Mouse (Mus musculus): Measurements from ENCODE around the gene Ccdc125. TPM values are rescaled to one million over a fixed set of nuclear protein-coding genes. Genes with fewer than 3 reads are reported as not detected.

Ccdc125 gene
- polyA plus RNA-seq, 1 experiment from 2014 or later = 4.4 TPM

GRCm38 (mm10) chr13:100658091-100658490, 11.4 kb upstream of the Ccdc125 start:
- H3K4me2 ChIP-seq = no peak overlapping the region
- H3K27ac ChIP-seq (ENCODE audit: low read depth, low read length) = no peak overlapping the region
- no peaks in the 10 kb centered on the region; the same call in 1 of the 2 replicates for H3K4me1 ChIP-seq (ENCODE audit: control insufficient read depth, insufficient read depth, low read length)
- H3K9ac ChIP-seq (ENCODE audit: low read depth, low read length) = no peak overlapping the region
- 87% methylated on average over 5 of the region's 5 CpGs for WGBS (ENCODE audit: insufficient replicate concordance)
- no peaks in the 10 kb centered on the region for H3K9me3 ChIP-seq (replicated peaks; ENCODE audit: control insufficient read depth, low read length)
- ATAC-seq (replicated peaks; ENCODE audit: insufficient number of reproducible peaks, low FRiP score, low TSS enrichment) = no peak
- no peaks in the 10 kb centered on the region for H3K27me3 ChIP-seq (ENCODE audit: control insufficient read depth, insufficient read depth, low read length)
- H3K4me3 ChIP-seq (ENCODE audit: low read depth, low read length) = no peak overlapping the region
- no peaks in the 10 kb centered on the region for H3K36me3 ChIP-seq (ENCODE audit: control insufficient read depth, insufficient read depth, low read length)

GRCm38 (mm10) chr13:100659864-100660456, 9.6 kb upstream of the Ccdc125 start:
- H3K4me3 ChIP-seq (ENCODE audit: low read depth, low read length) = no peak overlapping the region
- H3K9ac ChIP-seq (ENCODE audit: low read depth, low read length) = no peak overlapping the region
- peaks cover 3% of the 10 kb centered on the region; the same call in 1 of the 2 replicates for H3K36me3 ChIP-seq (ENCODE audit: control insufficient read depth, insufficient read depth, low read length)
- no peak overlapping the region for H3K4me2 ChIP-seq
- H3K27me3 ChIP-seq (ENCODE audit: control insufficient read depth, insufficient read depth, low read length) = no peaks in the 10 kb centered on the region
- no peaks in the 10 kb centered on the region for H3K9me3 ChIP-seq (replicated peaks; ENCODE audit: control insufficient read depth, low read length)
- no peaks in the 10 kb centered on the region; the same call in 1 of the 2 replicates for H3K4me1 ChIP-seq (ENCODE audit: control insufficient read depth, insufficient read depth, low read length)
- WGBS (ENCODE audit: insufficient replicate concordance) = 40% methylated on average over 4 of the region's 4 CpGs
- H3K27ac ChIP-seq (ENCODE audit: low read depth, low read length) = no peak overlapping the region
- no peak for ATAC-seq (replicated peaks; ENCODE audit: insufficient number of reproducible peaks, low FRiP score, low TSS enrichment)

- H3K4me1 ChIP-seq (ENCODE audit: control insufficient read depth, insufficient read depth, low read length) = no peaks in the 10 kb centered on the region
- H3K27me3 ChIP-seq (ENCODE audit: control insufficient read depth, insufficient read depth, low read length) = no peaks in the 10 kb centered on the region
- peak overlapping the region; percentile 83 for H3K4me2 ChIP-seq
- no peaks in the 10 kb centered on the region for H3K9me3 ChIP-seq (replicated peaks; ENCODE audit: control insufficient read depth, low read length)
- peak overlapping the region; percentile 76 for H3K4me3 ChIP-seq (ENCODE audit: low read depth, low read length)
- H3K27ac ChIP-seq (ENCODE audit: low read depth, low read length) = 0 out of 2 replicates have a peak overlapping the region, but pooled peaks have one; percentile 57
- ATAC-seq (replicated peaks; ENCODE audit: insufficient number of reproducible peaks, low FRiP score, low TSS enrichment) = no peak
- peak overlapping the region; percentile 91 for H3K9ac ChIP-seq (ENCODE audit: low read depth, low read length)
- peaks cover 3% of the 10 kb centered on the region; the same call in 1 of the 2 replicates for H3K36me3 ChIP-seq (ENCODE audit: control insufficient read depth, insufficient read depth, low read length)
- WGBS (ENCODE audit: insufficient replicate concordance) = 42% methylated on average over 9 of the region's 9 CpGs
Observed at GRCm38 (mm10) chr13:100670181-100670741, 744 bp downstream of the Ccdc125 start.

- no peak for ATAC-seq (replicated peaks; ENCODE audit: insufficient number of reproducible peaks, low FRiP score, low TSS enrichment)
- no peak overlapping the region for H3K27ac ChIP-seq (ENCODE audit: low read depth, low read length)
- no peaks in the 10 kb centered on the region for H3K27me3 ChIP-seq (ENCODE audit: control insufficient read depth, insufficient read depth, low read length)
- 78% methylated on average over 15 of the region's 15 CpGs for WGBS (ENCODE audit: insufficient replicate concordance)
- no peaks in the 10 kb centered on the region for H3K9me3 ChIP-seq (replicated peaks; ENCODE audit: control insufficient read depth, low read length)
- H3K9ac ChIP-seq (ENCODE audit: low read depth, low read length) = no peak overlapping the region
- H3K4me1 ChIP-seq (ENCODE audit: control insufficient read depth, insufficient read depth, low read length) = no peaks in the 10 kb centered on the region
- H3K36me3 ChIP-seq (ENCODE audit: control insufficient read depth, insufficient read depth, low read length) = no peaks in the 10 kb centered on the region
- no peak overlapping the region for H3K4me2 ChIP-seq
- no peak overlapping the region for H3K4me3 ChIP-seq (ENCODE audit: low read depth, low read length)
Observed at GRCm38 (mm10) chr13:100675936-100676635, 6.6 kb downstream of the Ccdc125 start.

GRCm38 (mm10) chr13:100681615-100682014, 12.1 kb downstream of the Ccdc125 start:
- no peaks in the 10 kb centered on the region for H3K36me3 ChIP-seq (ENCODE audit: control insufficient read depth, insufficient read depth, low read length)
- H3K9me3 ChIP-seq (replicated peaks; ENCODE audit: control insufficient read depth, low read length) = no peaks in the 10 kb centered on the region
- no peak for ATAC-seq (replicated peaks; ENCODE audit: insufficient number of reproducible peaks, low FRiP score, low TSS enrichment)
- no peak overlapping the region for H3K27ac ChIP-seq (ENCODE audit: low read depth, low read length)
- H3K27me3 ChIP-seq (ENCODE audit: control insufficient read depth, insufficient read depth, low read length) = no peaks in the 10 kb centered on the region
- H3K9ac ChIP-seq (ENCODE audit: low read depth, low read length) = no peak overlapping the region
- 79% methylated on average over 8 of the region's 8 CpGs for WGBS (ENCODE audit: insufficient replicate concordance)
- no peak overlapping the region for H3K4me3 ChIP-seq (ENCODE audit: low read depth, low read length)
- no peak overlapping the region for H3K4me2 ChIP-seq
- no peaks in the 10 kb centered on the region for H3K4me1 ChIP-seq (ENCODE audit: control insufficient read depth, insufficient read depth, low read length)

GRCm38 (mm10) chr13:100682837-100683236, 13.3 kb downstream of the Ccdc125 start:
- Histone ChIP-seq H3K27me3 (ENCODE audit: control insufficient read depth, insufficient read depth, low read length) (no peaks in the 10 kb centered on the region), H3K9me3 (replicated peaks; ENCODE audit: control insufficient read depth, low read length) (no peaks in the 10 kb centered on the region), H3K4me3 (ENCODE audit: low read depth, low read length) (no peak overlapping the region), H3K27ac (ENCODE audit: low read depth, low read length) (no peak overlapping the region), H3K36me3 (ENCODE audit: control insufficient read depth, insufficient read depth, low read length) (no peaks in the 10 kb centered on the region), H3K4me2 (no peak overlapping the region), H3K4me1 (ENCODE audit: control insufficient read depth, insufficient read depth, low read length) (no peaks in the 10 kb centered on the region), H3K9ac (ENCODE audit: low read depth, low read length) (no peak overlapping the region)
- ATAC-seq (replicated peaks; ENCODE audit: insufficient number of reproducible peaks, low FRiP score, low TSS enrichment) = no peak
- 76% methylated on average over 2 of the region's 2 CpGs for WGBS (ENCODE audit: insufficient replicate concordance)

- no peaks in the 10 kb centered on the region for H3K9me3 ChIP-seq (replicated peaks; ENCODE audit: control insufficient read depth, low read length)
- WGBS (ENCODE audit: insufficient replicate concordance) = 61% methylated on average over 2 of the region's 2 CpGs
Observed at GRCm38 (mm10) chr13:100684355-100684754, 14.8 kb downstream of the Ccdc125 start.

GRCm38 (mm10) chr13:100687513-100687912, 18.0 kb downstream of the Ccdc125 start:
- 54% methylated on average over 7 of the region's 7 CpGs for WGBS (ENCODE audit: insufficient replicate concordance)
- no peak overlapping the region for H3K4me2 ChIP-seq
- no peaks in the 10 kb centered on the region for H3K9me3 ChIP-seq (replicated peaks; ENCODE audit: control insufficient read depth, low read length)
- H3K27ac ChIP-seq (ENCODE audit: low read depth, low read length) = no peak overlapping the region
- no peak for ATAC-seq (replicated peaks; ENCODE audit: insufficient number of reproducible peaks, low FRiP score, low TSS enrichment)
- H3K36me3 ChIP-seq (ENCODE audit: control insufficient read depth, insufficient read depth, low read length) = no peaks in the 10 kb centered on the region
- no peak overlapping the region for H3K9ac ChIP-seq (ENCODE audit: low read depth, low read length)
- H3K4me3 ChIP-seq (ENCODE audit: low read depth, low read length) = no peak overlapping the region
- no peaks in the 10 kb centered on the region for H3K27me3 ChIP-seq (ENCODE audit: control insufficient read depth, insufficient read depth, low read length)
- no peaks in the 10 kb centered on the region for H3K4me1 ChIP-seq (ENCODE audit: control insufficient read depth, insufficient read depth, low read length)

More at GRCm38 (mm10) chr13:100684355-100684754, 14.8 kb downstream of the Ccdc125 start:
- Histone ChIP-seq H3K4me3 (ENCODE audit: low read depth, low read length) (no peak overlapping the region), H3K27ac (ENCODE audit: low read depth, low read length) (no peak overlapping the region), H3K4me2 (no peak overlapping the region), H3K36me3 (ENCODE audit: control insufficient read depth, insufficient read depth, low read length) (no peaks in the 10 kb centered on the region), H3K4me1 (ENCODE audit: control insufficient read depth, insufficient read depth, low read length) (no peaks in the 10 kb centered on the region), H3K27me3 (ENCODE audit: control insufficient read depth, insufficient read depth, low read length) (no peaks in the 10 kb centered on the region), H3K9ac (ENCODE audit: low read depth, low read length) (no peak overlapping the region)
- ATAC-seq (replicated peaks; ENCODE audit: insufficient number of reproducible peaks, low FRiP score, low TSS enrichment) = no peak

Measured in heart, embryonic 11.5 days (tissue).